Mouse (Mus musculus): ENCODE results near the gene Atp1a2. TPM values are rescaled to one million over a fixed set of nuclear protein-coding genes. Genes with fewer than 3 reads are reported as not detected.

Gene Atp1a2
- total RNA-seq, 2 experiments from 2014 or later: not detected

DNA sequence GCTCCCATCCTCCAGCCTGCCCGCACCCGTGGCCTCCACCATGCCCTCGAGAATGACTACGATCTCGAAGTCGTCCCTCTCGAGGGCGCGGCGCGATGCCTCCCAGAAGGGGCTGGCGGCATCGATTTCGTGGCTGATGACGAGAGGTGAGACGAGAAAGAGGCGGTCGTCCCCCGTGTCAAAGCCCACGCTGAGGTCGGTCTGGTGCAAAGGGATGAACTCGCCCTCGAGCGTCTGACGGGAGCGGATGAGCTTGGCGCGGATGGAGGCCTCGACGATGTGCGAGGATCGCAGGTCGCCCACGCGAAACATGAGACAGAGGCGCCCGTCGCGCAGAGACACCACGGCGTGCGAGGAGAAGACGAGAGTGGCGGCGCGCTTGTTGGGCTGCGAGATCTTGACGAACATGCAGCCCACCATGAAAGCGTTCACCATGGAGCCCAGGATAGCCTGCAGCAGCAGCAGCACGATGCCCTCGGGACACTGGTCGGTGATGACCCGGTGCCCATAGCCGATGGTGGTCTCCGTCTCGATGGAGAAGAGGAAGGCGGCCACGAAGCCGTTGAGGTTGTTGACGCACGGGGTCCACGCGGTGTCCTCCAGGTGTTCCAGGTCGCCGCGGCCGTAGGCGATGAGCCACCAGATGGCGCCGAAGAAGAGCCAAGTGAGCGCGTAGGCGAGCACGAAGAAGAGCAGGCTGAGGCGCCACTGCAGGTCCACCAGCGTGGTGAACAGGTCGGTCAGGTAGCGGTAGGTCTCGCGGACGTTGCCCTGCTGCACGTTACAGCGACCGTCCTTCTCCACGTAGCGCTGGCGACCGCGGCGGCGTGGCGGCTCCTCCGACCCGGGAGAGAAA is 28.0 kb upstream of the Atp1a2 start:
- ATAC-seq (replicated peaks; ENCODE audit: low FRiP score, poor library complexity, severe bottlenecking): no peak

DNA sequence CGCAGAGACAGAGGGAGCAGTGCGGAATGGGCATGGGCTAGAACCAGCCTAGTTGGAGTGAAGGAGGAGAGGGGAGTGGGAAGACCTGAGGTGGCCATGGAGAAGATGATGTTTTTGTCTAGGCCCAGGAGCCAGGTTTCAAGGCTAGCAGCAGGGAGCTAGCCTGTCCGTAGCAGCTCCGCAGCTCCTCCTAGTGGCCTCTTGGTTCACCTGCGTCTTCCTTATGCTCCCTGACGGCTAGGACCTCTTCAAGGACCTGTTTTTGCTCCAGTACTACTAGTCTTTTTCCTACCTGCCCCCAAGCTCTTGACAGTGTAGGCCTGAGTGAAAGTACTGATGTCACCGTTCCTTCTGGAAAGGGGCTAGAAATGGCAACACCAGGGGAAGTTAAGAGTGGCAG is 26.9 kb upstream of the Atp1a2 start:
- peak; percentile 60; the same call in 1 of the 2 replicates for ATAC-seq (replicated peaks; ENCODE audit: low FRiP score, poor library complexity, severe bottlenecking)

DNA sequence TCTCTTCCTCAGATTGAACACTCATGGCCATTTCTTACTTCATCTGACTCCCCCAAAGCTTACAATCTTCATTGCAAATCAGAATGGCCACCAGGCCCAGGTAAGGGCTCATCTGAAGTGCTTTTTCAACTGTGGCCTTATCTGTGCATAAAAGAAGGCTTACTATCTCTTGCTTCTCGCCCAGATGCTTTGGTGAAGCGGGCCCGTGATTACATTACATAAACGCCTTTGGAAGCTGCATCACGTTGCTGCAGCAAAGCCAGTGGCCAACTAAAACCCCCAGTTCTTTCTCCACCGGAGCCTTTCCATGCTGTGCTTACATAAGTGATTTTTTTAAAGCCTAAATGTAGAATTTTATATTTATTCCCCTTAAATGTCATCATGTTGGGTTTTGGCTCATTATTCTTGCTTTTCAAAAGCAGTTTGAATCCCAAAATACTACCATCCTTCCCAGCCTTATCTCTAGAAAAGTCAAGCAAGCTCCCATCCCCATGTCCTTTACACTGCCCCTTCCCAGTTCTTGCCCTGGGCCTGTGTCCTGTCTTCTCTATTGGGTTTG is 26.0 kb upstream of the Atp1a2 start:
- no peak for ATAC-seq (replicated peaks; ENCODE audit: low FRiP score, poor library complexity, severe bottlenecking)

DNA sequence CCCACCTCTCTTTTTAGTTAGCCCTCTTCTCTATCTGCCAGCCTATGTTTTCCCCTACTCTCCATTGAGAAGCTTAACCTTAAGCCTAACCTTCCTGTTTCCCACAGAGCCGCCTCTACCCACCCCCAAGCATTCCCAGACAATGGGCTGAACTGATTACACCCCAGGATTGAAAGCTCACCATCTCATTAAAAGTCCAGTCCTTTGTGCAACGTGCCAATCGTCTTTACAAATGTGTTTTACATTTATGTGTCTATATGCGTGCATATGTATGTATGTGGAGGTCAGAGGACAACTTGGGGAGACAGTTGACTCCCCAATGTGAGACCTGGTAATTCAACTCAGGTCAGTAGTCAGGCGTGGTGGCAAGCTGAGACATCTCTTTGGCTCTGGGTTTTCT is 25.4 kb upstream of the Atp1a2 start:
- ATAC-seq (replicated peaks; ENCODE audit: low FRiP score, poor library complexity, severe bottlenecking): no peak

DNA sequence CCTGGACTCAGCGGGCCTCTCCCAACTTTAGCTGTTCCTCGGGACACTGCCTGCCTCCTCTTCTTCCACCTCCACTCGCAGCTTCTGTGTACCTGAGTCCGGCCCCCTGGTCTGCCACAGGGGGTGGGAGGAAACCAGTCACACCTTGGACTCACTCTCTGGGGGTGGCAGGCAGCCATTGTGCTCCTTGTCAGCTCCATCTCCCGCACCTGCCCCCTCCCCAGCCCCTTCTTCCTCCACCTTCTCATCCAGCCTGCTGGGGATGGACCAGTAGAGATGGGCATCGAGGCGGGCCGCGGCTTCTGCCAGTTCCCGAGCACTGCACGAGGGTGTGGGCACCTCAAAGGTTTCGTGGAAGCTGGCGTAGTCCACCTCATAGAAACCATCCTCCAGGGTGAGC is 24.9 kb upstream of the Atp1a2 start:
- ATAC-seq (replicated peaks; ENCODE audit: low FRiP score, poor library complexity, severe bottlenecking): no peak

DNA sequence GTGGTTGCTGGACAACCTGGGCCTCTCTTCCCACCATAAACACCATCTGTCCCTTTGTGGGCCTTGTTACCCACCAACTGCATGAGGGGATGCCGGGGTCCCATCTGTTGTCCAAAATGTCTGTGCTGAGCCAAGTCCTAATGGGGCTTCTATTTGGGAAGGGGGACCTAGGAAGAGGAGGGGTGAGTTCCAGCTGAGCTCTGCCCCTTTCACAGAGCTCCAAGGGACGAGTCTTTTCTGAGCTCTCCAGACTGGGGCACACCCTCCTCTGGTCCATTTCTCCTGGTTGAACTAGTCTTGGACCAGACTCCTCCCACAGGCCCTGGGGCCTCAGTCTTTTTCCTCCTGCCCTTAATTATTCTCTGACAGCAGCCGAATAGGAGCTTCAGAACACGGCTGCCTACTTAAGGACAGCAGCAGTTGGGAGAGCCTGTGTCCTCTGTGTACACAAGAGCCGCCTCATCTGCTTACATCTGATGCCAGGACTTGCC is 22.1 kb upstream of the Atp1a2 start:
- ATAC-seq (replicated peaks; ENCODE audit: low FRiP score, poor library complexity, severe bottlenecking): no peak

DNA sequence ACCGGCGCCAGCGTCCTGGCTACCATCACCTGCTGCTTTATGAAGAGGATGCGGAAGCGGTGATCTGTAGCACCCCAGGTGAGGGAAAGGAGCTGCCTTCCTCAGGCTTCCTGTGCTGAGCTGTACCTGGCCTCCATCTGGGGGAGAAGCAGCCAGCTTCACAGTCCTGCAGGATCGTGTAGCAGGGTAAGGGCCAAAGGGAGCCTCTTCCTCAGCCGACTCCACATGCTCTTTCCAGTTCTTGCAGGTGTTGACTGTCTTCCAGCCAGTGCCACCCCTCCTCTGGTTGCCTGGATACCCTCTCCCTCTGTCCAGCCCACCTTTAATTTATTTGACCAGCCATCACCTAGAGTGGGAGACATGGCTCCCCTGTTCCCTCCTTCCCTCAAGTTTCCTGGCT is 21.5 kb upstream of the Atp1a2 start:
- ATAC-seq (replicated peaks; ENCODE audit: low FRiP score, poor library complexity, severe bottlenecking): no peak

DNA sequence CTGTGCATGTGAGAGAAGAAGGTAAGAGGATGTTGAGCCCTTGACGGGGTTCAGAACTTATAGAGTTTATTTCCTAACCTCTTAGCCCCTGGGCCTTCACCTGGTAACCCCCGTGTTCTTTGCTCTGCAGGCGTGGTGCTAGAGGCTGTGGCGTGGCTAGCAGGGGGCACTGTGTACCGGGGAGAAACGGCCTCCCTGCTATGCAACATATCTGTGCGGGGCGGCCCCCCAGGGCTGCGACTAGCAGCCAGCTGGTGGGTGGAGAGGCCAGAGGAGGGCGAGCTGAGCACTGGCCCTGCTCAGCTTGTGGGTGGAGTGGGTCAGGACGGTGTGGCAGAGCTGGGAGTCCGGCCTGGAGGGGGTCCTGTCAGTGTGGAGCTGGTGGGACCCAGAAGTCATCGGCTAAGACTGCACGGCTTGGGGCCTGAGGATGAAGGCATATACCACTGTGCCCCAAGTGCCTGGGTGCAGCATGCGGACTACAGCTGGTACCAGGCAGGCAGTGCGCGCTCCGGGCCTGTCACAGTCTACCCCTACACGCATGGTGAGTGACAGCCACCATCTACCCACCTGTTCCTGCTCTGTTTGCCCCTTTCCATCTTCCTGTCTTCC is 20.7 kb upstream of the Atp1a2 start:
- ATAC-seq (replicated peaks; ENCODE audit: low FRiP score, poor library complexity, severe bottlenecking): no peak

DNA sequence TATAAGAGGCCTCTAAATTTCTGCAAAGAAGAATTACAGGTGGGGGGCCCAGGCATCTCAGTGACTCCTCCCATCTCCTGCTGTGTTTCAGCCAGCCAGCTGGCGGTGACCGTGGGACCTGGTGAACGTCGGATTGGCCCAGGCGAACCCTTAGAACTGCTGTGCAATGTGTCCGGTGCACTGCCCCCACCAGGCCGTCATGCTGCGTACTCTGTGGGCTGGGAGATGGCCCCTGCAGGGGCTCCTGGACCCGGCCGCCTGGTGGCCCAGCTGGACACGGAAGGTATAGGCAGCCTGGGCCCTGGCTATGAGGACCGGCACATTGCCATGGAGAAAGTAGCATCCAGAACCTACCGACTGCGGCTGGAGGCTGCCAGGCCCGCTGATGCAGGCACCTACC is 20.1 kb upstream of the Atp1a2 start:
- no peak for ATAC-seq (replicated peaks; ENCODE audit: low FRiP score, poor library complexity, severe bottlenecking)

DNA sequence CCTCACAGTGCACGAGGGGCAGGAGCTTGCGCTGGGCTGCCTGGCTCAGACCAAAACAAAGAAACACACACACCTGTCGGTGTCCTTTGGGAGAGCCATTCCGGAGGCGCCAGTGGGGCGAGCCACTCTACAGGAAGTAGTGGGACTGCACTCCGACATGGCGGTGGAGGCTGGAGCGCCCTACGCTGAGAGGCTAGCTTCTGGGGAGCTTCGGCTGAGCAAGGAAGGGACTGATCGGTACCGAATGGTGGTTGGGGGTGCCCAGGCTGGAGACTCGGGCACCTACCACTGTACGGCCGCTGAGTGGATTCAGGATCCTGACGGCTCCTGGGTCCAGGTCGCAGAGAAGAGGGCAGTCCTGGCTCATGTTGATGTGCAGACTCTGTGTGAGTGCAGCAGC is 19.6 kb upstream of the Atp1a2 start:
- no peak for ATAC-seq (replicated peaks; ENCODE audit: low FRiP score, poor library complexity, severe bottlenecking)

DNA sequence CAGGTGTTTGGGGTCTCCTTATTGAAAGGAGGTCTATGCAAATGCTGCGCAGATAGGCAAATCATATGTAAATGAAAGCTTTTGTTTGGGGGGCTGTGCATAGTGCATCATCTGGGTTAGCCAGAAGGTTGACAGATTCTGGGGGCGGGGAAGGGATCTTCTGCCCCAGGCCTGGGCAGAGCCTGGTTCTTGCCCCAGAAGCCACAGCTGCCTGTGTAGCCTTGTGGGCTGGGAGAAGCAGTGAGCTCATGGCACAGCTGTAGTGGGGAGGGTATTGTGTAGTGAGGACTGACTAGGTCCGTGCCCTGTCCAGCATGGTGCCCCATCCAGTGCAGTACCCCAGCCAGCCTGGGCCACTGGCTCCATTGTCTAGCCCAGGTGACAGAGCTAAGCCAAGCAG is 17.0 kb upstream of the Atp1a2 start:
- ATAC-seq (replicated peaks; ENCODE audit: low FRiP score, poor library complexity, severe bottlenecking): no peak

DNA sequence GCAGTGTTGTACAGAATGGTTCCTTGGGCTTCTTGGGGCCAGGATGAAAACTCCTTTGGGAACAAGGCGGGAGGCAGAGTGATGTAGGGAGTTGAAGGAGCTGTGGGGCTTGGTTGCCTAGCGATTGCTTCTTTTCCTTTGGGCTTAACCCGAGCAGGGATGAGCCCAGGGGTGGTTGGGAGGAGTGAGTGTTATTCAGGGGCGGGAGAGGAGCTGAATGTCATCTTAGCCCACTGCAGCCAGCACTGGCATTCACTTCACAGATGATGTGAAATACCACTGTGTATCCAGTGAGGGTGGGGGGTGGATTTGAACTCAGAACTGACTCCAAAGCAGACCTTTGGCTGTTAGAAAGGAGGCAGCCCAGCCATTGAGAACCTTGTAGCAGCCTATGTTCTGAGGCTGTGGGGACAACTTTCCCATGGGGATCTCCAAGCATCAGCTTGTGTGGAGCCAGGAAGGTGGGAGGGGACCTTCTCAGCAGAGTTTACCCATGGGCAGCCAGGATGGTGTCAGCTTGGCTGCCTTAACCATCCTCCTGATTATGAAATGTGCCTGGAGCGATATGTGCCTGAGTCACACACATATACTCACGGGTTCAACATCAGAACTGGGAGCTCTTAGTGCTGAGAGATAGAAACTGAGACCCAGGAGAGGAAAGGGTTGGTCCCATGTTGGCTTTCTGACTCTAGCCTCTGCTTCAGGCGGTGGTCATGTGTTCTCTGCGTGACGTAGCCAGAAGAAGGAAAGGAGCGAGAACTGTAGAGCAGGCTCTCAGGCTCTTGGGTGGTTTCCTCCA is 15.9 kb upstream of the Atp1a2 start:
- ATAC-seq (replicated peaks; ENCODE audit: low FRiP score, poor library complexity, severe bottlenecking): no peak

DNA sequence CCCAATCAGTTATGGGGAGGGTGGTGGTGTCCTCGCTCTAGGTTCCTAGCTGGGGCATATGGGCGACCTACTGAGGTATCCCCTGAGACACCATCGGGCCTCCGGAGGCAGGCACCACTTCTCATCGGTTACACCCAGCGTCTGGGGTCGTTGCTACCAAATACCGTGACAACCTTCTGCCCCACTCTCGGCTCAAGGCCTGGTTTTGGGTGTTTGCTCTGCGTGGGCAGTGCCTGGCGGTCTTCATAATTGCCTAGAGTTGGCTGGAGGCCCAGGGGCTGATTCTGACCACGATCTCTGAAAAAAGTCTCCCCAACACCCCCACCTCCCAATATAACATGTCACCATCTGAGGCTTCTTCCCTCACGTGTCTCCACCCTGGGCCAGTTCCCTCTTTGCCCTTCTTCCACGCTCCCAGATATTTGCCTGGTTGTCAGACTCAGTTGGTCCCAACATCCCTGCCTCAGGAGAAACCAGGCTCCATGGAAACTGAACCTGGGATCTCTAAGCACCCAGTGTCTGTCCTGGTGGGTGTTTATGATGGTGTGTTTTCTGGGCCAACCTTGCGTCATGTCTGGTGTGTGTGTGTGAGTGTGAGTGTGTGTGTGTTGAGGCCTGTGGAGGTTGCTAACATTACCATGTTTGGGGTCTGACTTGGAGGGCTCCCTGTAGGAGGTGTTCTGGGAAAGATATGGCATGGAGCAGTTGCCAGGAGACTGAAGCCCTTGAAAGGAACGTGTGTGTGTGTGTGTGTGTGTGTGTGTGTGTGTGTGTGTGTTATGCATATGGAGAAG is 15.1 kb upstream of the Atp1a2 start:
- no peak for ATAC-seq (replicated peaks; ENCODE audit: low FRiP score, poor library complexity, severe bottlenecking)

DNA sequence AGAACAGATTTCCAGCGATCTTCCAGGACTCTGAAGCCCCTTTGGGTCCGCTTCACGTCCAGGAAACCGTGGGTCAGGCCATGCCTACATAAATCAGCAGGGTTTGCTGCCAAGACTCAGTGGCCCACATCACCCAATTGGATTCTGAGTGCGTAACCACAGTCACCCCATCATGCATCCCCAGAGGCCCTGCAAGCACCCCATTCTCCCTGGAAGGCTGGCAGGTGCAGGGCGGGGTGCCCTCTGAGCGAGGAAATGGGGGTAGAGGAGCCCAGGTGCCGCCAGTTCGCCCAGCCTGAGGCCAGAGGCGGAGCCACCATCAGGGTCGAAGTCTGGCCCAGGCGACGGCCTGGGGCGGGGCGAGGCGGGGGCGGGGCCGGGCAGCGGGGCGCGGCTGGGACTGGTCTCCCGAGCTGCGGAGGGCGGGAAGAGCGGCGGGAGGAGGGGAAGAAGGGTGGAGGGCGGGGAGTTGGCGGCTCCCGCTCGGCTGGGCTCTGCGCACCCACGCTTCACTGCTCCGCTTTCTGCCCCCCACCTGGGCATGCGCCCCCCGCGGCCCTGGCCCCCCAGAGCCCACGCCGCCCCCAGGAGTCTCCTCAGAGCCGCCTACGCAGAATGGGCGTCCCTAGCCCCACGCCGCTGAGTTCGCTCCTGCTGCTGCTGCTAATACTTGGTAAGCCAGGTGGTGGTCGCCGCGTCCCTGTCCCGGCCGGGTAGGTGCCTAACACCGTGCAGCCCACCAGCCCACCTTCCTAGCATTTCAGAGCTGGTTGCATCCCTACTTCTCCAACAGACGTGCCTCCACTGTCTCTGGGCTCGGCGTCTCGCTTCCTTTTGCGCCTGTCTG is 14.3 kb upstream of the Atp1a2 start:
- peak; percentile 83 for ATAC-seq (replicated peaks; ENCODE audit: low FRiP score, poor library complexity, severe bottlenecking)

DNA sequence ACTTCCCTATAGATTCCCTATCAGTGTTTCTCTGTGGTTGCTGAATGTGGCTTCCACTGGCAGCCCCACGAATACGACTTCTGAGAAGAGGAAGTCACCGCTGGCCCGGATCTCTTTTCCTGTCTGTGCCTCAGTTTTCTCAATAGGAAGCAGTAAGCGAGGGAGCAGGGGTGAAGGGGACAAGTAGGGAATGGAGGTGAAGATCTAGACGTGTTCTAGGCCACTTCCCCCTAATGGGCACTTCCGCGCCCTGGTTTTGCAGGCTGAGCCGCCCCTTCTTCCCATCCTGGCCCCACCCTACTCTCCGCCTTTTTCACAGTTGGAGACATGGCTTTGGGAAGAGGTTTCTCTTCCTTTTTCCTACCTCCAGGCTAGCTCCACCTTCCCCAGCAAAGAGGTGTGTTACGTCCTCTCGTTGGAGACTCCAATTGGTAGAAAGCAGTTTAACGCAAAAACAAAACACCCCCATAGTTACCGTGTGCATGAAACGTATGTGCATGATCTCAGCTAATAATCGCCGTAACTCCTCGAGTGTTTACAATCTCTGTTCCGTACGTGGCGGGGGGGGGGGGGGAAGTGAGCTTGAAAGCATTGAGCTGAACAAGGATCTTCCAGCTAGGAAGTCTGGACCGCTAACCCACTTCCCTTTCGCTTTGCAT is 13.5 kb upstream of the Atp1a2 start:
- ATAC-seq (replicated peaks; ENCODE audit: low FRiP score, poor library complexity, severe bottlenecking): peak; percentile 3; the same call in 1 of the 2 replicates

DNA sequence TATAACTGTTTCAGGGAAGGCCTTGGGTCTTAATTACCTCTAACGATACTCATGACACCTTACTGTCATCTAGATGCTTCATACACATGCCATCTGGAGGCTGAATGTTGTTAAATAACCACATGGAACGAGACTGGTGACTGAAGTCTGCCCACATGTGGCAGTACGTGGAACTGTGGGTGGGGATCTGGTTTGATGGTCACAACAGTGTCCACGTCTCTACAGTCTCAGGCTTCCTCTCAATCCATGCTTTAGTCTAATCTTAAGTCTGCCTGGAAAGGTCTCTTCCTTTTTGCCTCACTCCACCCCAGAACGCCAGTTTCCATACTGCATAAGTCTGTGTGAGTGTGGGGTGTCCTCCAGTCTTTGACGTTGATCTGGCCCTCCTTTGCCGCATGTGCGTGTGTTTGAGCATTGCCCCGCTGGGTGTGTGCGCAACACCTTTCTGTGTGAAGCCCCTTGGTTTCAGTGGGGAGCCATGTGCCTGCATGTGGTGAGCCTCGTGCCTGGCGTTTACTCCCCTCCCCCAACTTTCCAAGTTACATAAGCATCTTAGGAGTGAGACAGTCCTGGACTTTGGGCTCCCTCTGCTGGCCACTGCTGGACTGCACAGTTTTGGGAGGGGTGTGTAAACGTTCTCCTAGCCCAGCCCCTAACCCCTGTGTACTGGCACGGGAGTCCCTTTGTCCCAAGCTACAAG is 12.0 kb upstream of the Atp1a2 start:
- peak; percentile 60 for ATAC-seq (replicated peaks; ENCODE audit: low FRiP score, poor library complexity, severe bottlenecking)

DNA sequence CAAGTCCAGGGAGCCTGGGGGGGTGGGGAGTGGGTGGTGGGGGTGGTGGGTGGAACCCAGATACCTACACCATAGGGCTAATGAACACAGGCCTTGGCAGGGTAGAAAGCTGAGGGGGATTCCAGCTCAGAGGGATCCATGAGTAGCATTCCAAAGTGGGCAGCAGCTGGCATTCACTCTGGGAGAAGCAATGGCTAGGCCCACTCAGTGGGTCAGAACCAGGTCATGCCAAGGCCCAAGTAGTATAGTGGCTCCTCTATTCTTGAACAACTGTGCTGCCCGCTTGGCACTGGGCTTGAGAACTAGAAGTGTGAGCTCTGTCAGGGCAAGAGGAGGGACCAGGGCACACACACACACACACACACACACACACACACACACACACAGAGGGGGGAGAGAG is 10.5 kb upstream of the Atp1a2 start:
- ATAC-seq (replicated peaks; ENCODE audit: low FRiP score, poor library complexity, severe bottlenecking): no peak

DNA sequence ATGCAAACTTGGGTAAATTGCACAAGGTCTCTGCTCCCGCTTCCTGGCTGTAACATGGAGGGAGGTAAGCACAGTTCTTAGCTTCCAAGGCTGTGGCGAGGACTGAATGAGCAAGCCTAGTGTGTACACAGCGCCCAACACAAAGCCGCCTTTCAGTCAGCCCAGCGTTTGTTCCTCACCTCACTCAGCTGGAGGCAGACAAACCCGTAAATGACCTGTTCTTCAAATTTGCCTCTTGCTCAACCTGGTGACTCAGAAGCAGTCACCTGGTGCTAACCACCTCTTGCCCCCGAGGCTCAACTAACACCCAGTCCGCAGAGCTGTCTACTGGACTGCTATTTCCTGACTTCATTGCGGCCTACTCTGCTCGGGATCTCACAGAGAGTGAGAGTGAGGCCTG is 10.1 kb upstream of the Atp1a2 start:
- ATAC-seq (replicated peaks; ENCODE audit: low FRiP score, poor library complexity, severe bottlenecking): no peak

All from erythroid progenitor cell, adult 5-6 weeks (primary cell).